Mouse (Mus musculus): ENCODE data around the gene Epha8. TPM values are rescaled to one million over a fixed set of nuclear protein-coding genes. Genes with fewer than 3 reads are reported as not detected.

Epha8 gene
- total and polyA plus RNA-seq, 3 experiments = 0.03 TPM; not detected in 2

- no peaks in the 10 kb centered on the region for H3K79me2 ChIP-seq (ENCODE audit: control insufficient read depth, insufficient read depth, low read length, poor library complexity)
- no peaks in the 10 kb centered on the region for H3K4me1 ChIP-seq (ENCODE audit: control insufficient read depth in 1 of 2, insufficient read depth in 2 of 2, low read length in 2 of 2)
- H3K9ac ChIP-seq (ENCODE audit: control insufficient read depth, low read depth, low read length, poor library complexity, severe bottlenecking) = no peak overlapping the region
- TF ChIP-seq CHD1 (IDR thresholded peaks at IDR 0.05; ENCODE audit: low read depth, low read length) (no peak), GABPA (IDR thresholded peaks at IDR 0.05; ENCODE audit: low read depth, low read length) (no peak), NRF1 (IDR thresholded peaks at IDR 0.05; ENCODE audit: insufficient read depth, low read depth, low read length, poor library complexity, severe bottlenecking) (no peak), POLR2A (IDR thresholded peaks at IDR 0.05; ENCODE audit: control insufficient read depth in 1 of 2, insufficient read depth in 1 of 2, low read depth in 1 of 2, low read length in 2 of 2, poor library complexity in 1 of 2) (no peak), TCF12 (IDR thresholded peaks at IDR 0.05; ENCODE audit: low read depth, low read length) (no peak)
- no peak overlapping the region for H3K4me3 ChIP-seq (ENCODE audit: control insufficient read depth in 1 of 2, insufficient read depth in 1 of 2, low read depth in 2 of 2, low read length in 2 of 2)
- no peaks in the 10 kb centered on the region for H3K9me3 ChIP-seq (replicated peaks; ENCODE audit: insufficient read depth, low read length)
- H3K27ac ChIP-seq (ENCODE audit: control insufficient read depth, low read depth, low read length) = no peak overlapping the region
- DNase-seq (ENCODE audit: low read depth, low spot score) = no peak
- no peaks in the 10 kb centered on the region for H3K27me3 ChIP-seq (ENCODE audit: control insufficient read depth in 1 of 2, insufficient read depth in 2 of 2, low read length in 2 of 2)
- no peaks in the 10 kb centered on the region for H3K36me3 ChIP-seq (ENCODE audit: control insufficient read depth in 1 of 2, insufficient read depth in 2 of 2, low read length in 2 of 2)
These were observed 37.8 kb downstream of the Epha8 start for GRCm38 (mm10) chr4:136918834-136919233.

- no peak overlapping the region for H3K27ac ChIP-seq (ENCODE audit: control insufficient read depth, low read depth, low read length)
- H3K36me3 ChIP-seq (ENCODE audit: control insufficient read depth in 1 of 2, insufficient read depth in 2 of 2, low read length in 2 of 2) = no peaks in the 10 kb centered on the region
- H3K79me2 ChIP-seq (ENCODE audit: control insufficient read depth, insufficient read depth, low read length, poor library complexity) = no peaks in the 10 kb centered on the region
- H3K4me1 ChIP-seq (ENCODE audit: control insufficient read depth in 1 of 2, insufficient read depth in 2 of 2, low read length in 2 of 2) = no peaks in the 10 kb centered on the region
- H3K9me3 ChIP-seq (replicated peaks; ENCODE audit: insufficient read depth, low read length) = no peaks in the 10 kb centered on the region
- no peak for DNase-seq (ENCODE audit: low read depth, low spot score)
- TF ChIP-seq SIN3A (IDR thresholded peaks at IDR 0.05; ENCODE audit: low read length) = no peak
- TF ChIP-seq TAL1 (IDR thresholded peaks at IDR 0.05; ENCODE audit: low read length) = no peak
- TF ChIP-seq HCFC1 (IDR thresholded peaks at IDR 0.05; ENCODE audit: low read depth, low read length) = no peak
- TF ChIP-seq ZC3H11A (IDR thresholded peaks at IDR 0.05; ENCODE audit: low read depth, low read length) = no peak
- TF ChIP-seq MAZ (IDR thresholded peaks at IDR 0.05; ENCODE audit: low read depth, low read length) = no peak
- TF ChIP-seq MYC (IDR thresholded peaks at IDR 0.05; ENCODE audit: low read depth, low read length) = no peak
- no peak for TF ChIP-seq E2F4 (IDR thresholded peaks at IDR 0.05; ENCODE audit: borderline replicate concordance, low read depth, low read length)
- no peak for TF ChIP-seq POLR2A (IDR thresholded peaks at IDR 0.05; ENCODE audit: control insufficient read depth in 1 of 2, insufficient read depth in 1 of 2, low read depth in 1 of 2, low read length in 2 of 2, poor library complexity in 1 of 2)
- no peak for TF ChIP-seq MXI1 (IDR thresholded peaks at IDR 0.05; ENCODE audit: low read depth, low read length)
- no peak for TF ChIP-seq USF1 (IDR thresholded peaks at IDR 0.05; ENCODE audit: low read depth, low read length)
- TF ChIP-seq RAD21 (IDR thresholded peaks at IDR 0.05; ENCODE audit: low read depth, low read length) = no peak
- no peak for TF ChIP-seq USF2 (IDR thresholded peaks at IDR 0.05; ENCODE audit: borderline replicate concordance in 1 of 2, insufficient read depth in 1 of 2, low read depth in 1 of 2, low read length in 2 of 2)
- TF ChIP-seq SMC3 (IDR thresholded peaks at IDR 0.05; ENCODE audit: low read depth, low read length) = no peak
- TF ChIP-seq CHD1 (IDR thresholded peaks at IDR 0.05; ENCODE audit: low read depth, low read length) = no peak
- TF ChIP-seq ZKSCAN1 (IDR thresholded peaks at IDR 0.05; ENCODE audit: low read depth, low read length) = no peak
- H3K27me3 ChIP-seq (ENCODE audit: control insufficient read depth in 1 of 2, insufficient read depth in 2 of 2, low read length in 2 of 2) = no peaks in the 10 kb centered on the region
- no peak overlapping the region for H3K4me3 ChIP-seq (ENCODE audit: control insufficient read depth in 1 of 2, insufficient read depth in 1 of 2, low read depth in 2 of 2, low read length in 2 of 2)
- H3K9ac ChIP-seq (ENCODE audit: control insufficient read depth, low read depth, low read length, poor library complexity, severe bottlenecking) = no peak overlapping the region
These were observed 39.5 kb downstream of the Epha8 start for GRCm38 (mm10) chr4:136917165-136917524.

Data from MEL (cell line).